Mouse (Mus musculus): ENCODE results near the gene Cpox. TPM values are rescaled to one million over a fixed set of nuclear protein-coding genes. Genes with fewer than 3 reads are reported as not detected.
"Not testable (repeated sequence)": the region's sequence is repeated elsewhere in the genome, so short reads cannot be mapped to it uniquely, and the experiment has no call there.

Cpox gene
- polyA plus RNA-seq, 1 experiment from 2014 or later: 40.9 TPM

DNA sequence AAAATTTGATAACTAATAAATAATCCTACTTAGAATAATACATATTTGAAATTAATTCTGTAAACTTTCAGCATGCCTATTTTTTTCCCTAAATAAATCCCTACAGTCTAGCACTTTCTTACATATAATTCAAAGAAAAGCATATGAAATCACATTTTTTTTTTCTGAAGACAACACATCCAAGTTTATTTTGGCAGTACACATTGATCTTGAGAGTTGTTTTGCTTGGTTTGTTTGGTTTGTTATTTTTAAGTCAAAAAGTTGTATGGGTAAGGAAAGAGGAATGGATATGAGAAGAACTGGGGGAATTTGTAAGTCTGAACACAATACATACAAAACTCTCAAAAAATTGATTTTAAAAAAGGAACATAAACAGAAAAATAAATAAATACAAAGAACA lies 14.3 kb upstream of the Cpox start:
- Histone ChIP-seq H3K9ac (ENCODE audit: low read depth, low read length) (no peak overlapping the region), H3K4me2 (ENCODE audit: low read length) (no peak overlapping the region), H3K27ac (no peak overlapping the region), H3K4me1 (replicated peaks; ENCODE audit: insufficient read depth, low read length) (no peaks in the 10 kb centered on the region), H3K36me3 (ENCODE audit: insufficient read depth, low read length) (no peaks in the 10 kb centered on the region), H3K27me3 (ENCODE audit: insufficient read depth, low read length) (no peaks in the 10 kb centered on the region), H3K9me3 (replicated peaks; ENCODE audit: low read length) (no peaks in the 10 kb centered on the region), H3K4me3 (replicated peaks; ENCODE audit: low read depth, low read length) (no peak overlapping the region)
- no peak for TF ChIP-seq CTCF (IDR thresholded peaks at IDR 0.05; ENCODE audit: low read depth)
- ATAC-seq (replicated peaks; ENCODE audit: low FRiP score, low read depth) (no peak), DNase-seq (ENCODE audit: low spot score) (no peak)

DNA sequence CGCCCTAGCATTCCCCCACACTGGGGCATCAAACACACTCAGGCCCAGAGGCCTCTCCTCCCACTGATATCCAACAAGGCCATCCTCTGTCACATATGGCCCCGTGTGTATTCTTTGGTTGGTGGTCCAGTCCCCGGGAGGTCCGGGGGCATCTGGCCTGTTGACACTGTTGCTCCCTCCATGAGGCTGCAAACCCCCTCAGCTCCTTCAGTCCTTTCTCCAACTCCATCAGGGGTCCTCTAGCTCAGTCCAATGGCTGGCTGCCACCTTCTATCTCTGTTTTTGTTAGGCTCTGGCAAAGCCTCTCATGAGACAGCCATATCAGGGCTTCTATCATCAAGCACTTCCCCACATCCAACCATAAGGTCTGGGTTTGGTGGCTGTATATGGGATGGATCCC lies 13.6 kb upstream of the Cpox start:
- Histone ChIP-seq H3K4me2 (ENCODE audit: low read length) (no peak overlapping the region), H3K9me3 (replicated peaks; ENCODE audit: low read length) (no peaks in the 10 kb centered on the region), H3K36me3 (ENCODE audit: insufficient read depth, low read length) (no peaks in the 10 kb centered on the region), H3K27me3 (ENCODE audit: insufficient read depth, low read length) (no peaks in the 10 kb centered on the region), H3K9ac (ENCODE audit: low read depth, low read length) (no peak overlapping the region), H3K4me1 (replicated peaks; ENCODE audit: insufficient read depth, low read length) (no peaks in the 10 kb centered on the region), H3K4me3 (replicated peaks; ENCODE audit: low read depth, low read length) (no peak overlapping the region), H3K27ac (no peak overlapping the region)
- DNase-seq (ENCODE audit: low spot score): no peak
- ATAC-seq (replicated peaks; ENCODE audit: low FRiP score, low read depth): no peak
- WGBS: 86% methylated on average over 4 of the region's 4 CpGs
- TF ChIP-seq CTCF (IDR thresholded peaks at IDR 0.05; ENCODE audit: low read depth): no peak

DNA sequence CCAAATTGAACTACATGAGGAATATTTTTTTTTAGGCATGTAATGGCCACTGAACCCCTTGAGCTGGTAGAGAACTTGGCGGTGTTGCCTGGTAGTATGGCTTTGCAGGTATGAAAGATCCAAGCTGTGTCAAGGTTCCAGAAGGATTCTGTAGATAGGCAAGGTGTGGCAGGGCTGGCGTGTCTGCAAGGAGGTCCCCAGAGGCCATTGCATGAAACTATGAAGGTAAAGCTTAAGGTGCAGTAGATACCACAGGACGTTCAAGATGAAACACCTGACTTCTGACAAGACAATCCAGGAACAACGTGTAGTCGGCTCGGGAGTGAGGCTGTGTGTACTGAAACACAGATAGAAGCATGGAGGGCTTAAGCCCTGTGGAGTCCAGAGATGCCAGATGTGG lies 11.4 kb upstream of the Cpox start:
- WGBS: 85% methylated on average over 6 of the region's 6 CpGs
- Histone ChIP-seq H3K9ac (ENCODE audit: low read depth, low read length) (no peak overlapping the region), H3K9me3 (replicated peaks; ENCODE audit: low read length) (no peaks in the 10 kb centered on the region), H3K27ac (no peak overlapping the region), H3K27me3 (ENCODE audit: insufficient read depth, low read length) (no peaks in the 10 kb centered on the region), H3K36me3 (ENCODE audit: insufficient read depth, low read length) (no peaks in the 10 kb centered on the region), H3K4me1 (replicated peaks; ENCODE audit: insufficient read depth, low read length) (no peaks in the 10 kb centered on the region), H3K4me3 (replicated peaks; ENCODE audit: low read depth, low read length) (no peak overlapping the region), H3K4me2 (ENCODE audit: low read length) (no peak overlapping the region)
- no peak for TF ChIP-seq CTCF (IDR thresholded peaks at IDR 0.05; ENCODE audit: low read depth)
- DNase-seq (ENCODE audit: low spot score) (no peak), ATAC-seq (replicated peaks; ENCODE audit: low FRiP score, low read depth) (no peak)

DNA sequence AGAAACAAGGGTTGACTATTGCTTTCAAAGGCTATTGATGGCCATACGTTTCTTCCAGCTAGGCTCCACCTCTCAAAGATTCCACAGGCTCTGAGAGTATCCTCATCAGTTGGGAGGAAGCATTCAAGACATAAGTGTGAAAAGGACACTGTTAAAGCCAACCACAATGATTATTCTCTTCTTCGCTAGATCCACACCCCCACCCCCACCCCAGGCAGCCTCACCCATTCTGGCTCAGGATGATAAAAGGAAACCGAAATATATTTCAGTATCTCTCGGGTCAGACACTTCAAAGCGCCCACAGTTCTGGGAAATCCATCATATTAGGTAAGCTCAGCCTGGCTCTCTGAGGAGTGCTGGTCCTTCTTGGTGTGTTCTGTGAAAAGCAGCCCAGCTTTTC lies 8.3 kb upstream of the Cpox start:
- no peaks in the 10 kb centered on the region for H3K27me3 ChIP-seq (ENCODE audit: insufficient read depth, low read length)
- H3K9ac ChIP-seq (ENCODE audit: low read depth, low read length): no peak overlapping the region
- DNase-seq (ENCODE audit: low spot score): no peak
- no peaks in the 10 kb centered on the region for H3K36me3 ChIP-seq (ENCODE audit: insufficient read depth, low read length)
- WGBS: 74% methylated on average over 5 of the region's 5 CpGs
- no peak overlapping the region for H3K4me2 ChIP-seq (ENCODE audit: low read length)
- no peak overlapping the region for H3K27ac ChIP-seq
- no peak for ATAC-seq (replicated peaks; ENCODE audit: low FRiP score, low read depth)
- TF ChIP-seq CTCF (IDR thresholded peaks at IDR 0.05; ENCODE audit: low read depth): no peak
- H3K4me1 ChIP-seq (replicated peaks; ENCODE audit: insufficient read depth, low read length): no peaks in the 10 kb centered on the region
- H3K4me3 ChIP-seq (replicated peaks; ENCODE audit: low read depth, low read length): no peak overlapping the region
- H3K9me3 ChIP-seq (replicated peaks; ENCODE audit: low read length): no peaks in the 10 kb centered on the region

DNA sequence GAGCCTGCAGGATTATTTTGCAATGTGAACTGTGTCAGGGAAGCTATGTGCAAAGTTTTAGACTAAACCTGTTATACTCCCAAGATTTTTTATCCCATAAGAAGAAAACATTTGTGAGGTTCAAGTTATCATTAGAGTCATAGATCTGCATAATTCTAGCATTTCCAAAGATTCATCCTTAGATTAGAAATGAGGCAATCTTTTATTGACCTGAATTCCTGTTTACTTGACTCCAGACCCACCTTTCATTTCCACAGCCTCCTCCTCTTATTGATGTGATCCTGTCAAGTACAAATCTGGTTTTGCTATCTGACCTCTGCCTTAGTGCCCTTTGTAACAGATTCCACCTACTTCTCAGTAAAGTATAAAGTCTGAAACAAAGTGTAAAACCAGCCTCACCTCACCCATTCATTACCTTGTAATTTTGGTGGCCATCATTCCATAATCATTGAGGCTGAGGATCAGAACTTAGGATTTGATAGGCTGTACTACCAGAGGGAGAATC lies 7.8 kb upstream of the Cpox start:
- H3K4me1 ChIP-seq (replicated peaks; ENCODE audit: insufficient read depth, low read length): no peaks in the 10 kb centered on the region
- no peak overlapping the region for H3K4me2 ChIP-seq (ENCODE audit: low read length)
- no peaks in the 10 kb centered on the region for H3K36me3 ChIP-seq (ENCODE audit: insufficient read depth, low read length)
- TF ChIP-seq CTCF (IDR thresholded peaks at IDR 0.05; ENCODE audit: low read depth): no peak
- no peak overlapping the region for H3K9ac ChIP-seq (ENCODE audit: low read depth, low read length)
- no peaks in the 10 kb centered on the region for H3K9me3 ChIP-seq (replicated peaks; ENCODE audit: low read length)
- no peak overlapping the region for H3K4me3 ChIP-seq (replicated peaks; ENCODE audit: low read depth, low read length)
- H3K27me3 ChIP-seq (ENCODE audit: insufficient read depth, low read length): no peaks in the 10 kb centered on the region
- DNase-seq (ENCODE audit: low spot score) (no peak), ATAC-seq (replicated peaks; ENCODE audit: low FRiP score, low read depth) (no peak)
- H3K27ac ChIP-seq: no peak overlapping the region

DNA sequence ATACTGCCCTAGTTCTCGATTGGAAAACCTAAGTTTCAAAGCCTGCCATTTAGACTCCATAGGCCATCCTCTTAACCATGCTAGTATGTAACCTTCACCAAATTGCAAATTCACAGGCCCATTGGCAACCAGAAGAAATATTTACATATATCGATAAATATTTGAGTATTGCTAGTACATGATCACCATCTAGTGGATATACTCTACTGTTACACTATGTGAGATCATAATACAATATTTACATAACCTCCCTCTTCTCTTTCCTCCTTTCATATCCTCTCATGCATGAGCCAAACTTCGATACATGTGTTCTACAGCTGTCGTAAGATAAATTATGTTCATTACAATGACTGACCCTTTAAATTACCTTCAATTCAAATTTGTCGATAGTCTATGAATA lies 7.1 kb upstream of the Cpox start:
- H3K9me3 ChIP-seq (replicated peaks; ENCODE audit: low read length): no peaks in the 10 kb centered on the region
- WGBS: 53% methylated on average over 5 of the region's 5 CpGs
- H3K9ac ChIP-seq (ENCODE audit: low read depth, low read length): no peak overlapping the region
- H3K4me3 ChIP-seq (replicated peaks; ENCODE audit: low read depth, low read length): no peak overlapping the region
- H3K27me3 ChIP-seq (ENCODE audit: insufficient read depth, low read length): no peaks in the 10 kb centered on the region
- ATAC-seq (replicated peaks; ENCODE audit: low FRiP score, low read depth): no peak
- no peaks in the 10 kb centered on the region for H3K36me3 ChIP-seq (ENCODE audit: insufficient read depth, low read length)
- DNase-seq (ENCODE audit: low spot score): peak; percentile 76
- H3K27ac ChIP-seq: no peak overlapping the region
- peak; percentile 73 for TF ChIP-seq CTCF (IDR thresholded peaks at IDR 0.05; ENCODE audit: low read depth)
- no peaks in the 10 kb centered on the region for H3K4me1 ChIP-seq (replicated peaks; ENCODE audit: insufficient read depth, low read length)
- H3K4me2 ChIP-seq (ENCODE audit: low read length): no peak overlapping the region

DNA sequence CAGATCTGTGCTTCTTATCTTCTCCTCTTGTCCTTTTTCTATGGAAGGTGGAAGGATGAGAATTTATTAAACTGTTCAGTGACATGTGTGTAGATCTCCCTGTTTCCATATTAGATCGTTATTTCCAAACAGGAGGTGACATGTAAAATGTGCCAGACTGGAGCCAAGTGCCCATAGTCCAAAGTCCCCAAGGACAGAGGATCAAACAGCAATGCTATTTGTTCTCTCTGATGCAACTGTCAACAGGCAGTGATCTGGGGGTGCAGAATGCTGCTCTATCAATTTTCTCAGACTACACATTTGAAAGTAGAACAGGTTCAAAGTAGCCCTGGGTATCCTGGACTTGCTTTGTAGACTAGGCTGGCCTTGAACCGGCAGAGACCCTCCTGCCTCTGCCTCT lies 6.3 kb upstream of the Cpox start:
- Histone ChIP-seq H3K4me2 (ENCODE audit: low read length) (no peak overlapping the region), H3K9me3 (replicated peaks; ENCODE audit: low read length) (no peaks in the 10 kb centered on the region), H3K27ac (no peak overlapping the region), H3K9ac (ENCODE audit: low read depth, low read length) (no peak overlapping the region), H3K27me3 (ENCODE audit: insufficient read depth, low read length) (no peaks in the 10 kb centered on the region), H3K36me3 (ENCODE audit: insufficient read depth, low read length) (no peaks in the 10 kb centered on the region), H3K4me1 (replicated peaks; ENCODE audit: insufficient read depth, low read length) (no peaks in the 10 kb centered on the region), H3K4me3 (replicated peaks; ENCODE audit: low read depth, low read length) (no peak overlapping the region)
- no peak for TF ChIP-seq CTCF (IDR thresholded peaks at IDR 0.05; ENCODE audit: low read depth)
- no peak for ATAC-seq (replicated peaks; ENCODE audit: low FRiP score, low read depth)
- DNase-seq (ENCODE audit: low spot score): no peak
- WGBS: 89% methylated on average over 2 of the region's 2 CpGs

DNA sequence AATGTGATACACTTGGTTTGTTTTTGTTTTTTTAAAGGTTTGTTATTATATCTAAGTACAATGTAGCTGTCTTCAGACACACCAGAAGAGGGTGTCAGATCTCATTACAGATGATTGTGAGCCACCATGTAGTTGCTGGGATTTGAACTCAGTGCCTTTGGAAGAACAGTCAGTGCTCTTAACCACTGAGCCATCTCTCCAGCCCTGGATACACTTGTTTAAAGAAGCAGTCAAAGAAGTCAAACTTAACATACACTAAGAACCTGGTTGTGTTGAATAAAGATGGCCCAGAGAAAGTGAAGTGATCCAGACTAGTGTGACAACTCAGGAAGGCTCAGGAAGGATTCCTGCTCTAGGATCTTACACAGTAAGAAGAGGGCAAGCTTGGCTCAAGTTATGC lies 5.0 kb upstream of the Cpox start:
- not testable (repeated sequence) for H3K9me3 ChIP-seq (replicated peaks; ENCODE audit: low read length); H3K4me2 ChIP-seq (ENCODE audit: low read length); H3K4me1 ChIP-seq (replicated peaks; ENCODE audit: insufficient read depth, low read length); H3K27me3 ChIP-seq (ENCODE audit: insufficient read depth, low read length); H3K27ac ChIP-seq; DNase-seq (ENCODE audit: low spot score); H3K36me3 ChIP-seq (ENCODE audit: insufficient read depth, low read length); H3K9ac ChIP-seq (ENCODE audit: low read depth, low read length); H3K4me3 ChIP-seq (replicated peaks; ENCODE audit: low read depth, low read length); ATAC-seq (replicated peaks; ENCODE audit: low FRiP score, low read depth)

DNA sequence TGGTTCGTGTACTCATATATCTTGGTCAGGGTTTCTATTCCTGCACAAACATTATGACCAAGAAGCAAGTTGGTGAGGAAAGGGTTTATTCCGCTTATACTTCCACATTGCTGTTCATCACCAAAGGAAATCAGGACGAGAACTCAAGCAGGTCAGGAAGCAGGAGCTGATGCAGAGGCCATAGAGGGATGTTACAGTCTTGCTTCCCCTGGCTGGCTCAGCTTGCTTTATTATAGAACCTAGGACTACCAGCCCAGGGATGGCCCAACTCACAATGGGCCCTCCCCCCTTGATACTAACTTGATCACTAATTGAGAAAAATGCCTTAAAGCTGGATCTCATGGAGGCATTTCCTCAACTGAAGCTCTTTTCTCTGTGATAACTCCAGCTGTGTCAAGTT lies 3.4 kb upstream of the Cpox start:
- not testable (repeated sequence) for H3K9me3 ChIP-seq (replicated peaks; ENCODE audit: low read length)

More for the DNA sequence above, 3.4 kb upstream of the Cpox start:
- H3K27me3 ChIP-seq (ENCODE audit: insufficient read depth, low read length); H3K4me1 ChIP-seq (replicated peaks; ENCODE audit: insufficient read depth, low read length); H3K27ac ChIP-seq; H3K9ac ChIP-seq (ENCODE audit: low read depth, low read length); ATAC-seq (replicated peaks; ENCODE audit: low FRiP score, low read depth); H3K4me3 ChIP-seq (replicated peaks; ENCODE audit: low read depth, low read length); H3K36me3 ChIP-seq (ENCODE audit: insufficient read depth, low read length); DNase-seq (ENCODE audit: low spot score); H3K4me2 ChIP-seq (ENCODE audit: low read length): not testable (repeated sequence)
- WGBS: 81% methylated on average over 3 of the region's 3 CpGs

All from kidney, postnatal 0 days (tissue).